Mouse (Mus musculus) heart, embryonic 14.5 days (tissue): Measurements from ENCODE around the gene Galm. TPM values are rescaled to one million over a fixed set of nuclear protein-coding genes. Genes with fewer than 3 reads are reported as not detected.

Source experiments
- ATAC-seq: fragments of 200-750 bp; cut with Nextera tagmentation; 2 replicates; pipeline ENCODE4 v1.8.0; 2017; ENCODE audit warnings: low read depth, moderate TSS enrichment; ENCODE audit not compliant: insufficient number of reproducible peaks, insufficient read depth, low FRiP score
- H3K27ac ChIP-seq, 2 experiments: fragments of 200-500 bp in 1 of 2; fragments of 300-500 bp in 1 of 2; sonication (generic) in 1 of 2; replicated peaks in 1 of 2; 2 replicates each; pipeline ENCODE4 v1.5.1; 2012 to 2014; ENCODE audit warnings: low read depth in 2 of 2, low read length in 2 of 2, control low read depth in 1 of 2, mild to moderate bottlenecking in 1 of 2, mixed read lengths in 1 of 2; ENCODE audit not compliant: control insufficient read depth in 1 of 2, insufficient read depth in 1 of 2
- H3K27me3 ChIP-seq: fragments of 300-500 bp; sonication (generic); 2 replicates; pipeline ENCODE4 v1.6.1; 2014; ENCODE audit warnings: mild to moderate bottlenecking, low read length, control low read depth; ENCODE audit not compliant: control insufficient read depth, insufficient read depth
- H3K36me3 ChIP-seq: fragments of 300-500 bp; sonication (generic); 2 replicates; pipeline ENCODE4 v1.6.1; 2014; ENCODE audit warnings: mild to moderate bottlenecking, control low read depth, low read length, mixed read lengths; ENCODE audit not compliant: control insufficient read depth, insufficient read depth
- H3K4me1 ChIP-seq, 2 experiments: fragments of 200-500 bp in 1 of 2; fragments of 300-500 bp in 1 of 2; sonication (generic) in 1 of 2; 2 replicates each; pipeline ENCODE4 v1.6.1; 2012 to 2014; ENCODE audit warnings: low read length in 2 of 2, control low read depth in 1 of 2, mixed read lengths in 1 of 2; ENCODE audit not compliant: control insufficient read depth in 2 of 2, insufficient read depth in 2 of 2
- H3K4me2 ChIP-seq: fragments of 300-500 bp; sonication (generic); 2 replicates; pipeline ENCODE4 v1.6.1; 2014; ENCODE audit warnings: mild to moderate bottlenecking, low read length
- H3K4me3 ChIP-seq, 2 experiments: fragments of 200-500 bp in 1 of 2; fragments of 300-500 bp in 1 of 2; sonication (generic) in 1 of 2; 2 replicates each; pipeline ENCODE4 v1.5.1; 2012 to 2014; ENCODE audit warnings: low read length in 2 of 2, mild to moderate bottlenecking in 2 of 2, control low read depth in 1 of 2, low read depth in 1 of 2, moderate library complexity in 1 of 2; ENCODE audit not compliant: control insufficient read depth in 1 of 2, insufficient read depth in 1 of 2
- H3K9ac ChIP-seq: fragments of 300-500 bp; sonication (generic); 2 replicates; pipeline ENCODE4 v1.6.1; 2014; ENCODE audit warnings: mild to moderate bottlenecking, low read length
- H3K9me3 ChIP-seq: fragments of 300-500 bp; sonication (generic); 2 replicates; pipeline ENCODE4 v1.6.1; 2016; ENCODE audit warnings: low read length, control low read depth; ENCODE audit not compliant: control insufficient read depth
- WGBS: fragments of 180-500 bp; shearing (Covaris S2); extraction: QIAGEN DNeasy Blood & Tissue Kit; methylation state at CpG from one replicate; pipeline ENCODE4 v1.1.7; 2014; 5-methylcytosine and 5-hydroxymethylcytosine counted together
- polyA plus RNA-seq: library from polyadenylated mRNA; unstranded; fragments of >200 nt; fragmentation: Nextera tagmentation; extraction: Ambion mirVana; gene quantifications from 2 replicates; pipeline ENCODE4 v1.2.1, GENCODE M21; 2014

Galm gene
- polyA plus RNA-seq, 1 experiment from 2014 or later, result 13.7 TPM

DNA sequence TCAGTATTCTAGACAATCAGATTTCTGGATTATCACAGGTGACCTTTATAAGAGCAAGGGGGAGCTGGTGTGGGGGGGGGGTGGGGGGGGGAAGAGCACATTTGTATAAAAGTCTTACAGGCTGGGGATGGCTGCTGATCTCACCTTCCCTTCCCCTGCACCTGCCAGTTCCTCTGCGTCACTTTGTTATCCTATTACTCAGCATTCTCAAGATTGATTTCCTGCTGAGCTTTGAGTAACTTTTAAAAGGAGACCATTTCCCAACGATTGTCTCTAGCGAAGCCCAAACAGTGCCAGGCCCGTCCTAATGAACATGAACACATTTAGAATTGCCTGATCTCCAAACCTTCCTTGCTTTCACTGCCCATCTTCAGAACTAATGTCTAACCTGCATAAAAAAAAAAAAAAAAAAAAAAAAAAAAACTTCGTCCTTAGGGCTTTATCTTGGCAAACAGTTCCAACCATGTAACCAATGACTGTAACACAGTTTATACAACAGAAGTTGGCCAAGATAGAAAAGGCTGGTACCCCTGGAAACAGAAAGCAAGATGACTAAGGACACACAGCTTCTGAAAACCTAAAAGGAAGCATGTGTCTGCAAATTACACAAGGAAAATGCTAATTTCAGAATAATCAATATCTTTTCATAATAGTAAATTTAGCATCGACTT is 35.3 kb upstream of the Galm start:
- no peaks in the 10 kb centered on the region for H3K36me3 ChIP-seq
- no peak overlapping the region for H3K4me2 ChIP-seq
- H3K9me3 ChIP-seq, result no peaks in the 10 kb centered on the region
- no peak overlapping the region for H3K4me3 ChIP-seq
- ATAC-seq, result no peak
- H3K27me3 ChIP-seq, result no peaks in the 10 kb centered on the region
- 48% methylated on average over 6 of the region's 6 CpGs for WGBS
- no peak overlapping the region for H3K27ac ChIP-seq
- peaks cover 5 to 6% of the 10 kb centered on the region in 2 experiments; a peak in 3 of 4 replicates for H3K4me1 ChIP-seq
- H3K9ac ChIP-seq, result no peak overlapping the region

- peaks cover 5 to 6% of the 10 kb centered on the region in 2 experiments; a peak in 3 of 4 replicates for H3K4me1 ChIP-seq
- peak overlapping the region; percentile 49; the same call in 1 of the 2 replicates for H3K9ac ChIP-seq
- H3K9me3 ChIP-seq, result no peaks in the 10 kb centered on the region
- ATAC-seq, result no peak
- no peak overlapping the region for H3K27ac ChIP-seq
- peak overlapping the region; percentile 25 to 39; a peak in 3 of 4 replicates for H3K4me3 ChIP-seq
- no peaks in the 10 kb centered on the region for H3K36me3 ChIP-seq
- peak overlapping the region; percentile 58 for H3K4me2 ChIP-seq
- 84% methylated on average over 9 of the region's 9 CpGs for WGBS
- no peaks in the 10 kb centered on the region for H3K27me3 ChIP-seq
Measured at GRCm38 (mm10) chr17:80095254-80095899, 31.9 kb upstream of the Galm start.

GRCm38 (mm10) chr17:80096043-80096719 is 31.1 kb upstream of the Galm start:
- ATAC-seq, result peak; percentile 50; the same call in 1 of the 2 replicates
- Histone ChIP-seq H3K4me2 (peak overlapping the region; percentile 58), H3K9me3 (no peaks in the 10 kb centered on the region), H3K4me3 (peak overlapping the region; percentile 25 to 39; a peak in 3 of 4 replicates), H3K4me1 (peaks cover 5 to 6% of the 10 kb centered on the region in 2 experiments; a peak in 3 of 4 replicates), H3K27me3 (no peaks in the 10 kb centered on the region), H3K9ac (peak overlapping the region; percentile 49; the same call in 1 of the 2 replicates), H3K36me3 (no peaks in the 10 kb centered on the region), H3K27ac (no peak overlapping the region; a peak in 1 of 4 replicates)
- WGBS, result 21% methylated on average over 20 of the region's 20 CpGs

DNA sequence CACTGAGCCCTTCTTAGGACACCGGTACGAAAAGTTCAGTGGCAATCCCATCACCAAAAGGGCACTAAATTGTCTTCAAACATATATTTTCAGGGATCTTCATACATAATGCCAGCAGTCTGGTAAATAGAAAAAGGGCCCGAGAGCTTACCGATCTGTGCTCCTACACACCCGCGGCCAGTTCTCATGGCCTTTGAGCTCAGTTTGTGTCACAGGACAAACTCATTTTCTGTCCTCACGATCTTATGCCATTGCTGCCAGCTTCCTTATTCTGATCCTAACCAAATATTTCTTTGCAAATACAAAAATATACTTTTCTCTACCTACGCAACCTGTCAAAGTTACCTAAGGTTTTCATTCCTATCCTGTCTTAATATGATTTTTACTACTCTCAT is 30.6 kb upstream of the Galm start:
- Histone ChIP-seq H3K4me3 (no peak overlapping the region), H3K27me3 (no peaks in the 10 kb centered on the region), H3K9me3 (no peaks in the 10 kb centered on the region), H3K9ac (no peak overlapping the region), H3K36me3 (no peaks in the 10 kb centered on the region), H3K27ac (no peak overlapping the region), H3K4me1 (peaks cover 5 to 6% of the 10 kb centered on the region in 2 experiments; a peak in 3 of 4 replicates), H3K4me2 (no peak overlapping the region)
- ATAC-seq, result no peak
- 92% methylated on average over 8 of the region's 8 CpGs for WGBS

DNA sequence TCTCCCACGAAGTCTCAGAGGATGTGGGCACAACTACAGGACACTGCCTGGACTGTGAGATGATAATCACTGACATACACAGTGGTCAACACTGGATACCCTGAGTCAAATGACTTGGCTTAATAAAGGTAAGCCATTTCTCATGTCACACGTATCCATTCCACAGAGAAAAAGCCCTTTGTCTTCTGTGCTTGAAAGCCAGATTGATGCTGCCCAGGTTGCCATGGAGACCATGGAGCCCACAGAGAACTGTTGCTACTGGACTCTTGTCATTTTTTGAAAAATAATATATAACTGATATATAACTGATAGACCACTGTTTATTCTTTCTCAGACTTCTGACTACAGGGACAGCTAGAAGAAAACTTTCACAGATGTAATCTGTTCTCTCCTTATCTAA is 30.1 kb upstream of the Galm start:
- no peak overlapping the region for H3K9ac ChIP-seq
- no peak overlapping the region for H3K27ac ChIP-seq
- H3K27me3 ChIP-seq, result no peaks in the 10 kb centered on the region
- H3K9me3 ChIP-seq, result no peaks in the 10 kb centered on the region
- H3K4me3 ChIP-seq, result no peak overlapping the region
- H3K4me1 ChIP-seq, result peaks cover 5 to 6% of the 10 kb centered on the region in 2 experiments; a peak in 3 of 4 replicates
- WGBS, result 61% methylated on average over 2 of the region's 2 CpGs
- ATAC-seq, result no peak
- H3K4me2 ChIP-seq, result no peak overlapping the region
- H3K36me3 ChIP-seq, result no peaks in the 10 kb centered on the region

- H3K4me1 ChIP-seq, result peaks cover 5 to 6% of the 10 kb centered on the region in 2 experiments; a peak in 3 of 4 replicates
- WGBS, result 79% methylated on average over 6 of the region's 6 CpGs
- H3K9me3 ChIP-seq, result no peaks in the 10 kb centered on the region
- H3K9ac ChIP-seq, result no peak overlapping the region
- no peaks in the 10 kb centered on the region for H3K27me3 ChIP-seq
- no peak for ATAC-seq
- no peaks in the 10 kb centered on the region for H3K36me3 ChIP-seq
- H3K4me2 ChIP-seq, result no peak overlapping the region
- no peak overlapping the region for H3K4me3 ChIP-seq
- H3K27ac ChIP-seq, result no peak overlapping the region
Measured at GRCm38 (mm10) chr17:80099823-80100222, 27.4 kb upstream of the Galm start.

- H3K27ac ChIP-seq, result no peak overlapping the region
- WGBS, result 79% methylated on average over 10 of the region's 10 CpGs
- H3K9ac ChIP-seq, result no peak overlapping the region
- ATAC-seq, result no peak
- no peaks in the 10 kb centered on the region for H3K9me3 ChIP-seq
- H3K4me3 ChIP-seq, result no peak overlapping the region
- H3K4me1 ChIP-seq, result no peaks in the 10 kb centered on the region
- no peaks in the 10 kb centered on the region for H3K36me3 ChIP-seq
- H3K4me2 ChIP-seq, result no peak overlapping the region
- no peaks in the 10 kb centered on the region for H3K27me3 ChIP-seq
Measured at GRCm38 (mm10) chr17:80105348-80105978, 21.8 kb upstream of the Galm start.
